Comparison of ENCODE assay signal across 12 mouse cellular contexts in genomic region chr11:96436525-96436924, GRCm38 (mm10). TPM values are rescaled to one million over a fixed set of nuclear protein-coding genes. Genes with fewer than 3 reads are reported as not detected.
DNase-seq lines count a peak whose midpoint lies in the region; ATAC-seq and TF ChIP-seq lines count a peak whose summit lies in the region.
"Had no signal": no experiment of that assay in that cellular context is flagged by ENCODE, and none has a peak within 500 bp of the region (broad histone marks: within the 10 kb centered on the region; RNA-seq: fewer than 3 reads in every experiment).

No protein-coding gene starts in this region.

- no peak for TF ChIP-seq CTCF in MEL (IDR thresholded peaks at IDR 0.05 in 2 of 3, conservative IDR thresholded peaks at IDR 0.05 in 1 of 3; ENCODE audit: control insufficient read depth in 1 of 3, insufficient read depth in 1 of 3, low read depth in 2 of 3, low read length in 3 of 3, poor library complexity in 1 of 3, severe bottlenecking in 1 of 3)
- TF ChIP-seq CTCF in forebrain, postnatal 0 days (IDR thresholded peaks at IDR 0.05; ENCODE audit: low read depth): no peak
- TF ChIP-seq CTCF in midbrain, postnatal 0 days (IDR thresholded peaks at IDR 0.05): no peak

- H3K4me1 ChIP-seq in hindbrain, embryonic 11.5 days (replicated peaks; ENCODE audit: control insufficient read depth, insufficient read depth, low read length): no peaks in the 10 kb centered on the region
- H3K4me1 ChIP-seq in hindbrain, embryonic 10.5 days (replicated peaks): peaks cover 4% of the 10 kb centered on the region; the same call in 1 of the 2 replicates
- H3K4me1 ChIP-seq in MEL (ENCODE audit: control insufficient read depth in 1 of 2, insufficient read depth in 2 of 2, low read length in 2 of 2): no peaks in the 10 kb centered on the region
- no peaks in the 10 kb centered on the region for H3K4me1 ChIP-seq in forebrain, postnatal 0 days (ENCODE audit: insufficient read depth)
- H3K4me1 ChIP-seq in midbrain, postnatal 0 days (ENCODE audit: insufficient read depth, low read length): peaks cover 2% of the 10 kb centered on the region; the same call in 1 of the 2 replicates

- no peaks in the 10 kb centered on the region for H3K9me3 ChIP-seq in hindbrain, embryonic 11.5 days (ENCODE audit: control insufficient read depth, low read length)
- H3K9me3 ChIP-seq in hindbrain, embryonic 10.5 days: no peaks in the 10 kb centered on the region
- H3K9me3 ChIP-seq in MEL (replicated peaks; ENCODE audit: insufficient read depth, low read length): no peaks in the 10 kb centered on the region
- H3K9me3 ChIP-seq in forebrain, postnatal 0 days (ENCODE audit: low read length): no peaks in the 10 kb centered on the region
- H3K9me3 ChIP-seq in midbrain, postnatal 0 days (ENCODE audit: low read length): no peaks in the 10 kb centered on the region
- H3K9me3 ChIP-seq: stomach, embryonic 15.5 days had no signal

- H3K4me3 ChIP-seq in hindbrain, embryonic 11.5 days (ENCODE audit: low read depth, low read length): no peak overlapping the region
- no peak overlapping the region for H3K4me3 ChIP-seq in hindbrain, embryonic 10.5 days
- H3K4me3 ChIP-seq in MEL (ENCODE audit: control insufficient read depth in 1 of 2, insufficient read depth in 1 of 2, low read depth in 2 of 2, low read length in 2 of 2): no peak overlapping the region
- H3K4me3 ChIP-seq in forebrain, postnatal 0 days (ENCODE audit: low read depth, low read length): no peak overlapping the region
- H3K4me3 ChIP-seq in midbrain, postnatal 0 days (ENCODE audit: low read depth, low read length): no peak overlapping the region
- H3K4me3 ChIP-seq: stomach, embryonic 15.5 days had no signal

- no peak overlapping the region for H3K9ac ChIP-seq in hindbrain, embryonic 11.5 days (ENCODE audit: low read depth, low read length)
- H3K9ac ChIP-seq in MEL (ENCODE audit: control insufficient read depth, low read depth, low read length, poor library complexity, severe bottlenecking): no peak overlapping the region
- no peak overlapping the region for H3K9ac ChIP-seq in forebrain, postnatal 0 days
- no peak overlapping the region for H3K9ac ChIP-seq in midbrain, postnatal 0 days (replicated peaks; ENCODE audit: low read length, poor library complexity, severe bottlenecking)
- H3K9ac ChIP-seq: stomach, embryonic 15.5 days had no signal

- no peak for TF ChIP-seq EP300 in MEL (IDR thresholded peaks at IDR 0.05; ENCODE audit: low read depth in 1 of 2, low read length in 2 of 2)

- 48% methylated on average over 7 of the region's 7 CpGs for WGBS in hindbrain, embryonic 11.5 days
- 52% methylated on average over 7 of the region's 7 CpGs for WGBS in hindbrain, embryonic 10.5 days
- WGBS in forebrain, postnatal 0 days: 45% methylated on average over 7 of the region's 7 CpGs
- WGBS in midbrain, postnatal 0 days: 42% methylated on average over 7 of the region's 7 CpGs

- no peaks in the 10 kb centered on the region for H3K79me2 ChIP-seq in MEL (ENCODE audit: control insufficient read depth, insufficient read depth, low read length, poor library complexity)

- ATAC-seq in hindbrain, embryonic 11.5 days (ENCODE audit: low FRiP score): no peak
- peak; percentile 47 for ATAC-seq in forebrain, postnatal 0 days
- no peak; the same call in 1 of the 2 replicates for ATAC-seq in midbrain, postnatal 0 days (ENCODE audit: low FRiP score)
- ATAC-seq in megakaryocyte progenitor cell, adult 5-6 weeks (replicated peaks; ENCODE audit: poor library complexity): no peak

- H3K27me3 ChIP-seq in hindbrain, embryonic 11.5 days (ENCODE audit: control insufficient read depth, insufficient read depth, low read length): no peaks in the 10 kb centered on the region
- H3K27me3 ChIP-seq in hindbrain, embryonic 10.5 days (ENCODE audit: insufficient read depth, poor library complexity, severe bottlenecking): peaks cover 11% of the 10 kb centered on the region
- peaks cover 2 to 5% of the 10 kb centered on the region in 2 experiments; a peak in 2 of 4 replicates for H3K27me3 ChIP-seq in MEL (ENCODE audit: control insufficient read depth in 1 of 2, insufficient read depth in 2 of 2, low read length in 2 of 2)
- 0 out of 2 replicates have a peak, but pooled peaks cover 2% of the 10 kb centered on the region for H3K27me3 ChIP-seq in forebrain, postnatal 0 days (ENCODE audit: insufficient read depth, low read length)
- H3K27me3 ChIP-seq in midbrain, postnatal 0 days (ENCODE audit: insufficient read depth, low read length): no peaks in the 10 kb centered on the region; the same call in 1 of the 2 replicates
- H3K27me3 ChIP-seq: stomach, embryonic 15.5 days had no signal

- no peak overlapping the region for H3K27ac ChIP-seq in hindbrain, embryonic 11.5 days (ENCODE audit: low read depth, low read length)
- H3K27ac ChIP-seq in hindbrain, embryonic 10.5 days: no peak overlapping the region
- H3K27ac ChIP-seq in MEL (ENCODE audit: control insufficient read depth, low read depth, low read length): no peak overlapping the region
- no peak overlapping the region for H3K27ac ChIP-seq in forebrain, postnatal 0 days (ENCODE audit: low read depth, low read length)
- no peak overlapping the region for H3K27ac ChIP-seq in midbrain, postnatal 0 days (ENCODE audit: low read depth, low read length)
- H3K27ac ChIP-seq: macrophage; stomach, embryonic 15.5 days had no signal

- H3K36me3 ChIP-seq in hindbrain, embryonic 11.5 days (ENCODE audit: control insufficient read depth, insufficient read depth, low read length): no peaks in the 10 kb centered on the region
- no peaks in the 10 kb centered on the region for H3K36me3 ChIP-seq in hindbrain, embryonic 10.5 days
- no peaks in the 10 kb centered on the region for H3K36me3 ChIP-seq in MEL (ENCODE audit: control insufficient read depth in 1 of 2, insufficient read depth in 2 of 2, low read length in 2 of 2)
- no peaks in the 10 kb centered on the region for H3K36me3 ChIP-seq in forebrain, postnatal 0 days (ENCODE audit: insufficient read depth)
- no peaks in the 10 kb centered on the region for H3K36me3 ChIP-seq in midbrain, postnatal 0 days (ENCODE audit: insufficient read depth, low read length)
- H3K36me3 ChIP-seq: stomach, embryonic 15.5 days had no signal

- TF ChIP-seq RAD21 in MEL (IDR thresholded peaks at IDR 0.05; ENCODE audit: low read depth, low read length): no peak

- TF ChIP-seq POLR2A in MEL (IDR thresholded peaks at IDR 0.05; ENCODE audit: control insufficient read depth in 1 of 2, insufficient read depth in 1 of 2, low read depth in 1 of 2, low read length in 2 of 2, poor library complexity in 1 of 2): no peak

- no peak overlapping the region for H3K4me2 ChIP-seq in hindbrain, embryonic 11.5 days (replicated peaks; ENCODE audit: low read depth, low read length)
- no peak overlapping the region for H3K4me2 ChIP-seq in forebrain, postnatal 0 days (ENCODE audit: low read depth)
- no peak overlapping the region for H3K4me2 ChIP-seq in midbrain, postnatal 0 days (ENCODE audit: low read depth, low read length, poor library complexity, severe bottlenecking)
- H3K4me2 ChIP-seq: stomach, embryonic 15.5 days had no signal

- DNase-seq in hindbrain, embryonic 11.5 days (ENCODE audit: low spot score): peak; percentile 41
- DNase-seq in hindbrain, embryonic 10.5 days (ENCODE audit: low spot score): no peak
- peak; percentile 10 for DNase-seq in MEL (ENCODE audit: low read depth, low spot score)
- DNase-seq in forebrain, postnatal 0 days: peak; percentile 49
- DNase-seq in midbrain, postnatal 0 days (ENCODE audit: low spot score): peak; percentile 79
- no peak for DNase-seq in urinary bladder, adult 2 months (ENCODE audit: low spot score)
- DNase-seq in left cerebral cortex, adult 9 months (ENCODE audit: low spot score in 2 of 2): no peak
- DNase-seq: adrenal gland, postnatal 10 days; kidney, postnatal 14 days had no signal

TF ChIP-seq in MEL, 35 proteins besides CTCF, POLR2A, EP300 and RAD21:
- TF ChIP-seq TBP (IDR thresholded peaks at IDR 0.05; ENCODE audit: low read depth, low read length) (no peak), KAT2A (conservative IDR thresholded peaks at IDR 0.05; ENCODE audit: low read depth, low read length) (no peak), ETS1 (IDR thresholded peaks at IDR 0.05; ENCODE audit: low read depth, low read length) (no peak), GABPA (IDR thresholded peaks at IDR 0.05; ENCODE audit: low read depth, low read length) (no peak), USF1 (IDR thresholded peaks at IDR 0.05; ENCODE audit: low read depth, low read length) (peak; percentile 78)

RNA-seq across cellular contexts. Expression of gene Skap1, which starts 27.9 kb away (rescaled TPM):
- polyA plus RNA-seq in hindbrain, embryonic 11.5 days (2014; fragmentation: Nextera tagmentation; extraction: Ambion mirVana): 0.85 and 1.5 TPM in 2 replicates
- polyA plus RNA-seq in hindbrain, embryonic 10.5 days (2016; fragmentation: Nextera tagmentation; extraction: Ambion mirVana): 0.61 and 1.3 TPM in 2 replicates
- total RNA-seq in MEL (2012; rRNA removed): not detected in 2 replicates
- polyA plus RNA-seq in MEL (2012; ENCODE audit: insufficient read depth in 1 of 2, insufficient read length in 2 of 2, low read depth in 1 of 2, low replicate concordance in 2 of 2, missing spikeins in 1 of 2): not detected
- total RNA-seq in forebrain, postnatal 0 days (2014; rRNA removed): 1.6 and 3.2 TPM in 2 replicates
- 2.7 and 3.7 TPM in 2 replicates for polyA plus RNA-seq in forebrain, postnatal 0 days (2015; fragmentation: Nextera tagmentation; extraction: Ambion mirVana)
- total RNA-seq in midbrain, postnatal 0 days (2014; rRNA removed): 1.0 and 2.8 TPM in 2 replicates
- 2.0 and 3.2 TPM in 2 replicates for polyA plus RNA-seq in midbrain, postnatal 0 days (2015; fragmentation: Nextera tagmentation; extraction: Ambion mirVana)
- total RNA-seq in megakaryocyte progenitor cell, adult 5-6 weeks (2015): 0.32 TPM in 1 of 2 replicates, not detected in the other
- total RNA-seq in megakaryocyte progenitor cell, adult 5-6 weeks (2017): 0.46 TPM in 1 of 2 replicates, not detected in the other
- polyA plus RNA-seq in urinary bladder, adult 2 months (2012; rRNA removed): 2.7 and 3.3 TPM in 2 replicates

Comparison
In these comparisons a context has a peak if more than half of its experiments do, and no peak if none do; other contexts are left out.
1. DNase-seq: peak in hindbrain, embryonic 11.5 days (single experiment), MEL (single experiment), forebrain, postnatal 0 days (single experiment) and midbrain, postnatal 0 days (single experiment); none in hindbrain, embryonic 10.5 days (single experiment), urinary bladder, adult 2 months (single experiment) and left cerebral cortex, adult 9 months (0 of 2).